Mouse (Mus musculus): ENCODE results near the gene Nms.

- TF ChIP-seq TCF12 (IDR thresholded peaks at IDR 0.05; ENCODE audit: low read depth, low read length) = no peak
- no peak for TF ChIP-seq CTCF (conservative IDR thresholded peaks at IDR 0.05 in 1 of 2, IDR thresholded peaks at IDR 0.05 in 1 of 2; ENCODE audit: low read depth in 2 of 2, low read length in 2 of 2)
- TF ChIP-seq POLR2A (IDR thresholded peaks at IDR 0.05; ENCODE audit: low read depth, low read length) = no peak
- TF ChIP-seq MAX (IDR thresholded peaks at IDR 0.05; ENCODE audit: low read length) = no peak
- no peak for TF ChIP-seq E2F4 (IDR thresholded peaks at IDR 0.05; ENCODE audit: insufficient replicate concordance, low read depth, low read length)
These were observed 9.5 kb upstream of the Nms start for GRCm38 (mm10) chr1:38929468-38929867.

Measured in CH12.LX (cell line).